Mouse (Mus musculus) heart, adult 2 months (tissue): ENCODE measurements around the gene Psme2. TPM values are rescaled to one million over a fixed set of nuclear protein-coding genes. Genes with fewer than 3 reads are reported as not detected.

Source experiments
- DNase-seq, 2 experiments: peaks; one replicate each; pipeline ENCODE4 v3.0.0; 2021
- H3K27ac ChIP-seq: fragments of 200-600 bp; 2 replicates; pipeline ENCODE4 v1.8.1; 2022
- H3K27me3 ChIP-seq: fragments of 200-500 bp; 2 replicates; pipeline ENCODE4 v1.6.1; 2012; ENCODE audit warnings: mild to moderate bottlenecking, low read length, inconsistent platforms, mixed read lengths; ENCODE audit not compliant: control insufficient read depth, insufficient read depth
- H3K36me3 ChIP-seq: fragments of 200-500 bp; 2 replicates; pipeline ENCODE4 v1.6.1; 2012; ENCODE audit warnings: low read length, inconsistent platforms; ENCODE audit not compliant: control insufficient read depth, insufficient read depth
- H3K4me1 ChIP-seq: fragments of 200-500 bp; 2 replicates; pipeline ENCODE4 v1.6.1; 2011; ENCODE audit warnings: low read length; ENCODE audit not compliant: control insufficient read depth, insufficient read depth
- H3K4me3 ChIP-seq: fragments of 200-600 bp; 2 replicates; pipeline ENCODE4 v1.8.1; 2022
- H3K79me2 ChIP-seq: fragments of 200-500 bp; replicated peaks from 2 replicates; pipeline ENCODE4 v1.6.1; 2012; ENCODE audit warnings: mild to moderate bottlenecking, inconsistent platforms, low read length, moderate library complexity, mixed read lengths; ENCODE audit not compliant: control insufficient read depth, insufficient read depth
- H3K9ac ChIP-seq: fragments of 200-500 bp; 2 replicates; pipeline ENCODE4 v1.6.1; 2012; ENCODE audit warnings: low read depth, mild to moderate bottlenecking, control low read depth, inconsistent platforms, low read length, mixed read lengths
- CTCF ChIP-seq: fragments of 200-600 bp; IDR thresholded peaks from 2 replicates; pipeline ENCODE4 v1.8.1; 2022; ENCODE audit warnings: antibody characterized with exemption, mild to moderate bottlenecking, moderate library complexity
- EP300 ChIP-seq: fragments of 200-500 bp; IDR thresholded peaks from 2 replicates; pipeline ENCODE4 v1.6.1; 2011; ENCODE audit warnings: low read depth, low read length, control low read depth; ENCODE audit not compliant: insufficient read depth
- POLR2A ChIP-seq: fragments of 200-500 bp; IDR thresholded peaks from 2 replicates; pipeline ENCODE4 v1.6.1; 2011; ENCODE audit warnings: mild to moderate bottlenecking, low read depth, low read length, control low read depth; ENCODE audit not compliant: insufficient read depth
- WGBS: fragments of 180-500 bp; shearing (Covaris S2); methylation state at CpG from one replicate; pipeline ENCODE4 v1.1.7; 2018; 5-methylcytosine and 5-hydroxymethylcytosine counted together
- intact Hi-C: fragments of 180-260 bp; cut with DNase I; formaldehyde crosslinking; loops from one replicate; pipeline ENCODE4 v1.15.1; 2025
- long read RNA-seq: library from polyadenylated mRNA; stranded (forward); transcript quantifications from one replicate; pipeline ENCODE4 v2.0.0, GENCODE M21; 2021
- polyA plus RNA-seq: library from polyadenylated mRNA; depleted of rRNA; stranded (reverse); fragments of >200 nt; gene quantifications from 2 replicates; pipeline ENCODE4 v1.2.3, GENCODE M21; 2012; rRNA removed
- total RNA-seq, 2 experiments: library from RNA; stranded (reverse); gene quantifications; 2 replicates each; pipeline ENCODE4 v1.2.3; 2021

The Psme2 gene
- total RNA-seq (100 to 1,000 TPM; 119 to 120 TPM), polyA plus RNA-seq (37.3 and 56.7 TPM in 2 replicates)
- long read RNA-seq, transcript Psme2-208 (11 exons, 962 nt), result major isoform, 57 of 61 reads
- long read RNA-seq, partial matches to known transcripts, result 1 of 61 reads
- long read RNA-seq, other reads (novel, unspliced or antisense), result 3 of 61 reads

DNA sequence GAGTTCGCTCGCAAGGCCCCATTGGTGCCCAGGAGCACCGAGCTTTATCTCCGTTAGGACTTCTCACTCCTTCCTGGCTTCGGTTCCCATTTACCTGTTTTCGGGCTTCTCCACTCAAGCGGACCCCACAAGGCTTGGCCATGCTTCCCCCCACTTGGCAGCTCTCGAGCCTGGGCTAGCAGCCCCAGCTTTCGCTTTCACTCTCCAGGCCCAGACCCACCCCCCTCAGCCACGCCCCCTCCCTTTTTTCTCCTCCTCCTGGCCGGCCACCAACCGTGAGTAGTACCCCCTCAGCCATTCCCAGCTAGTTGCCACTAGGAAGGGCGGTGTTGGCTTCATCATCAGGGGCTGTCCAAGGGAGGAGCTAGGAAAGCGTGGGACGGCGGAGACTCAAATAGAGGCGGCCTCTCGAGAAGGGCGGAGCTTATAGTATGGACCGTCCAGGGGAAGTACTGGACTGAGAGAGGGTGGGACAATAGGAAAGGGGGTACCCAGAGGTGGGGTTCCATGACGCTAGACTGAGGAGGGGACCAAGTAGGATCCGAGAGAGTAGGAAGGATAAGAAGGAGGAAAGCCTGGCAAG is at the start of gene Psme2:
Psme2 (minus strand) TSS at position 366 of the 583 bp plus-strand sequence.
- WGBS, result under 1% methylated on average over 22 of the region's 22 CpGs
- intact Hi-C loops, result loop anchor here (2.0 kb wide), 1 partner anchor 14 kb away; no protein-coding TSS in a partner anchor
- Histone ChIP-seq H3K36me3 (peaks cover 4% of the 10 kb centered on the region; the same call in 1 of the 2 replicates), H3K79me2 (peaks cover 3% of the 10 kb centered on the region; the same call in 1 of the 2 replicates), H3K27ac (peak within 1 kb of the TSS; percentile 97), H3K27me3 (no peaks in the 10 kb centered on the region), H3K4me1 (peaks cover 7% of the 10 kb centered on the region), H3K9ac (peak within 1 kb of the TSS; percentile 98), H3K4me3 (peak within 1 kb of the TSS; percentile 81)
- peak; percentile 93 to 96 for DNase-seq
- TF ChIP-seq CTCF (no peak), POLR2A (peak; percentile 84), EP300 (no peak)

- H3K9ac ChIP-seq, result no peak within 1 kb of the TSS
- no peak within 1 kb of the TSS for H3K27ac ChIP-seq
- no peak for DNase-seq
- peaks cover 2% of the 10 kb centered on the region; the same call in 1 of the 2 replicates for H3K36me3 ChIP-seq
- intact Hi-C loops, result loop anchor here (2.0 to 5.0 kb wide), 2 partner anchors 35 to 43 kb away; partner anchors contain the start of genes Gmpr2, Nedd8 and Tinf2
- H3K79me2 ChIP-seq, result 0 out of 2 replicates have a peak, but pooled peaks cover 2% of the 10 kb centered on the region
- H3K4me1 ChIP-seq, result peaks cover 3% of the 10 kb centered on the region
- no peak within 1 kb of the TSS for H3K4me3 ChIP-seq
- WGBS, result 92% methylated on average over 9 of the region's 9 CpGs
- no peaks in the 10 kb centered on the region for H3K27me3 ChIP-seq
- no peak for TF ChIP-seq EP300
- no peak for TF ChIP-seq CTCF
- TF ChIP-seq POLR2A, result no peak
Observed at GRCm38 (mm10) chr14:55637795-55638194, 46.9 kb upstream of the Psme2 start, which contains the start of gene Gm49378. Gene Gm49378 (minus strand): TSS chr14:55637895.

DNA sequence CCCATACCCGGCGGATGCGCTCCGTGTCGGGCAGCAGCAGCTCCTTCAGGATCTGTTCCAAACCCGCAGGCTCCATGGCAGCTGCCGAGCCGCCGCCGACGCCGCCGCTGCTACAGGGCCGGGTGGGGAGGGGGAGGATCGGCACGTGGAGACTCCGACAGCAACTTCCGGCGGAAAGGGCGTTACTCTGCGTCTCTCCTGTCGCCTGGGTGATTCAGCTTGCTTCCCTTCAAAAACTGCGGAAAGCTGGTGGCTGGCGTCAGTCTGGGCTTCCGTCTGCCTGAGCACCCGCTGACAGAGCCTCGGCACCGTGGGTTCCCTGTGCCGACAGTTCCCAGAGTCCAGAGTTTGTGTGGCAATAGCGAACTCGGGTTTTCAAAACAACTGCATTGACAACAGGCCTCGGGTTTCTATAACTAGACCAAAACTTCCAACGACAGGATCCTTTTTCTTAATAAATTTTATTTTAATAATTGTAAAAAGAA is 44.7 kb upstream of the Psme2 start, which contains the start of gene Ipo4:
Ipo4 (minus strand) TSS at position 435 of the 485 bp plus-strand sequence.
- no peaks in the 10 kb centered on the region for H3K27me3 ChIP-seq
- 0 out of 2 replicates have a peak, but pooled peaks cover 2% of the 10 kb centered on the region for H3K79me2 ChIP-seq
- DNase-seq, result peak; percentile 89 to 90
- TF ChIP-seq CTCF (no peak), EP300 (peak; percentile 79; the same call in 1 of the 2 replicates), POLR2A (peak; percentile 86)
- H3K36me3 ChIP-seq, result peaks cover 2% of the 10 kb centered on the region; the same call in 1 of the 2 replicates
- H3K4me3 ChIP-seq, result peak within 1 kb of the TSS; percentile 73
- no peaks in the 10 kb centered on the region for H3K4me1 ChIP-seq
- under 1% methylated on average over 33 of the region's 33 CpGs for WGBS
- intact Hi-C loops, result loop anchor here (2.0 to 5.0 kb wide), 2 partner anchors 37 to 45 kb away; partner anchors contain the start of genes Gmpr2, Nedd8 and Tinf2
- peak within 1 kb of the TSS; percentile 80 for H3K9ac ChIP-seq
- peak within 1 kb of the TSS; percentile 81 for H3K27ac ChIP-seq

DNA sequence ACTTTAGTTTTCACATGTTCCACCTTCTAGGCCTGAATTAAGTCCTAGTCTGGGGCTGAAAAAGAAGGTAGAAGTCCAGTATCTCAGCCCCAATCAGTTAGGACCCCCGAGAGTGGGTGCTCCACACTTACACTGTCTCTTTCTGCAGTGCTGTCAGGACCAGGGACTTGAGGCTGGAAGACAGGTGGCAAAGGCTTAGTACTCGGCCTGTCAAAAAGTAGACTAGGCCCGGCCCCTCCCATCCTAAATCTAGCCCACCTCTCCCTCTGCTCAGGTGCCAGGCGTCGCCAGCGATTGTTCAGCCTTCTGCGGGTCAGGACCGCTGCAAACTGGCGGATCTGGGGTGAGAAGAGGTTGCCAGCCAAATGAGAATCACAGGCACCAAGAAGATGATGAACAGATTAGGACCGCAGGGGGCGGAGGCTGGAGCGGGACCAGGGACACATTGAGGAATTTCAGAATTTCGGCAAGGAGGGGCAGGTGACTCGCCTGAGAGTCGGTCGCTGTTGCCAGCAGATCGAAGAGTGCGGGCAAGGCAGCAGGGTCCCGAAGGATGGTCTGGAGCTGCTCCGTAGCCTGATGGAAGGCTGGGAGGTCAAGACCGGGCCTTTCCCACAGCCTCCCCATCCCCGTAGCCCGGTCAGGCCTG is 44.1 kb upstream of the Psme2 start:
- peak overlapping the region; percentile 80 for H3K9ac ChIP-seq
- no peaks in the 10 kb centered on the region for H3K79me2 ChIP-seq
- TF ChIP-seq POLR2A (no peak), CTCF (no peak), EP300 (no peak)
- 4% methylated on average over 23 of the region's 23 CpGs for WGBS
- H3K27me3 ChIP-seq, result no peaks in the 10 kb centered on the region
- peak overlapping the region; percentile 73 for H3K4me3 ChIP-seq
- peak overlapping the region; percentile 81 for H3K27ac ChIP-seq
- peak in 1 of 2 experiments; percentile 54 for DNase-seq
- intact Hi-C loops, result loop anchor here (5.0 kb wide), 1 partner anchor 37 kb away; the partner anchor contains the start of genes Gmpr2 and Nedd8
- peaks cover 2% of the 10 kb centered on the region; the same call in 1 of the 2 replicates for H3K36me3 ChIP-seq
- H3K4me1 ChIP-seq, result no peaks in the 10 kb centered on the region

DNA sequence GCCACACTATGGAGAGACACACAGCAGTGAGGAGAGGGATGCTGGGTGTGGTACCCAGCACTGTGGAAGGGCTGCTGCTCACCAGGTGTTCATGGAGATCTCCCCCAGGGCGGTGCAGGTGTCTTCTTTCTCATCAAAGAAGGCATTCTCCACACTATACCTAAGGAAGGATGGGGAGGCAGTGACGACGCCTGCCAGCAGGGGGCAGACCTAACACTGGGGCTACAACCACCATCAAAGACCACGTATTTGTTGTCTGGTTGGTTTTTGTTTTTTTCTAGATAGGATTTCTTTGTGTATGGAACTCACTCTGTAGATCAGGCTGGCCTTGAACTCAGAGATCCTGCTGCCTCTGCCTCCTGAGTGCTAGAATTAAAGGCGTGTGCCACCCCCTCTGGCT is 38.4 kb upstream of the Psme2 start:
- Histone ChIP-seq H3K27ac (no peak overlapping the region), H3K4me1 (no peaks in the 10 kb centered on the region), H3K36me3 (no peaks in the 10 kb centered on the region), H3K4me3 (no peak overlapping the region), H3K9ac (no peak overlapping the region), H3K79me2 (no peaks in the 10 kb centered on the region), H3K27me3 (no peaks in the 10 kb centered on the region)
- intact Hi-C loops, result loop anchor here (2.0 kb wide), 1 partner anchor 115 kb away; the partner anchor contains the start of genes Dhrs1 and Nop9
- WGBS, result 45% methylated on average over 5 of the region's 5 CpGs
- DNase-seq, result peak; percentile 40 to 77
- no peak for TF ChIP-seq POLR2A
- peak; percentile 95 for TF ChIP-seq CTCF
